Mouse (Mus musculus): Measurements from ENCODE around the gene Ube2a. TPM values are rescaled to one million over a fixed set of nuclear protein-coding genes. Genes with fewer than 3 reads are reported as not detected.

Gene Ube2a
- polyA plus RNA-seq, 1 experiment from 2014 or later: 105 TPM

DNA sequence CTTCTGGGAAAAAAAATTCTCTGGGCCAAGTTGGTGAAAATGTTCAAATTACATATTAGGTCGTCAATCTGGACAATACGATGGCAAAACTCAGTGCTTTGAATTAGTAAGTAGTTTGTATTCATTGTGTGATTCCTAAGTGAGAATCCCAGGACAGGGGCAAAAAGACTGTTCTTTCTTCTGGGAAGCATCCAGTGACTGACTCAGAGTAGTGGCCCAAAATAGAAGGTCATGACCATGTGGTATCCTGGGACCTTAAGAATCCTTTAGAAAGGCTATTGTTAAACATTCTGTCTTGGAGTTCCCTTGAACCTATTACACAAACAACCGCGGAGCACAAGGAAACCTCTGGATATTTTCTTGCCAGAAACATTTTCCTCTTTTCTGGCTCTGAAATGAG is 47.6 kb downstream of the Ube2a start:
- Histone ChIP-seq H3K4me1 (ENCODE audit: control insufficient read depth, insufficient read depth, low read length) (no peaks in the 10 kb centered on the region), H3K9ac (ENCODE audit: low read length) (no peak overlapping the region), H3K4me3 (replicated peaks; ENCODE audit: low read length) (no peak overlapping the region), H3K36me3 (ENCODE audit: control insufficient read depth, insufficient read depth, low read length) (no peaks in the 10 kb centered on the region), H3K27me3 (ENCODE audit: control insufficient read depth, insufficient read depth, low read length) (no peaks in the 10 kb centered on the region), H3K27ac (ENCODE audit: low read length) (no peak overlapping the region), H3K4me2 (ENCODE audit: low read depth, low read length) (no peak overlapping the region), H3K9me3 (replicated peaks; ENCODE audit: control insufficient read depth, low read length) (no peaks in the 10 kb centered on the region)
- WGBS: 85% methylated on average over 4 of the region's 4 CpGs
- no peak for ATAC-seq (ENCODE audit: insufficient read depth, low FRiP score)

- no peak for ATAC-seq (ENCODE audit: insufficient read depth, low FRiP score)
- Histone ChIP-seq H3K4me3 (replicated peaks; ENCODE audit: low read length) (no peak overlapping the region), H3K4me2 (ENCODE audit: low read depth, low read length) (no peak overlapping the region), H3K27ac (ENCODE audit: low read length) (no peak overlapping the region), H3K36me3 (ENCODE audit: control insufficient read depth, insufficient read depth, low read length) (no peaks in the 10 kb centered on the region), H3K9ac (ENCODE audit: low read length) (no peak overlapping the region), H3K27me3 (ENCODE audit: control insufficient read depth, insufficient read depth, low read length) (no peaks in the 10 kb centered on the region), H3K4me1 (ENCODE audit: control insufficient read depth, insufficient read depth, low read length) (no peaks in the 10 kb centered on the region), H3K9me3 (replicated peaks; ENCODE audit: control insufficient read depth, low read length) (no peaks in the 10 kb centered on the region)
- 72% methylated on average over 4 of the region's 4 CpGs for WGBS
Measured at GRCm38 (mm10) chrX:36928791-36929190, 55.1 kb downstream of the Ube2a start.

- Histone ChIP-seq H3K4me2 (ENCODE audit: low read depth, low read length) (no peak overlapping the region), H3K27ac (ENCODE audit: low read length) (no peak overlapping the region), H3K36me3 (ENCODE audit: control insufficient read depth, insufficient read depth, low read length) (no peaks in the 10 kb centered on the region), H3K4me3 (replicated peaks; ENCODE audit: low read length) (no peak overlapping the region), H3K9me3 (replicated peaks; ENCODE audit: control insufficient read depth, low read length) (no peaks in the 10 kb centered on the region), H3K9ac (ENCODE audit: low read length) (no peak overlapping the region), H3K27me3 (ENCODE audit: control insufficient read depth, insufficient read depth, low read length) (no peaks in the 10 kb centered on the region), H3K4me1 (ENCODE audit: control insufficient read depth, insufficient read depth, low read length) (no peaks in the 10 kb centered on the region)
- no peak for ATAC-seq (ENCODE audit: insufficient read depth, low FRiP score)
- WGBS: 68% methylated on average over 4 of the region's 4 CpGs
Measured at GRCm38 (mm10) chrX:36929694-36930093, 56.0 kb downstream of the Ube2a start.

GRCm38 (mm10) chrX:36930574-36930973 is 56.9 kb downstream of the Ube2a start:
- H3K4me3 ChIP-seq (replicated peaks; ENCODE audit: low read length): no peak overlapping the region
- H3K27me3 ChIP-seq (ENCODE audit: control insufficient read depth, insufficient read depth, low read length): no peaks in the 10 kb centered on the region
- H3K9ac ChIP-seq (ENCODE audit: low read length): no peak overlapping the region
- H3K9me3 ChIP-seq (replicated peaks; ENCODE audit: control insufficient read depth, low read length): no peaks in the 10 kb centered on the region
- H3K36me3 ChIP-seq (ENCODE audit: control insufficient read depth, insufficient read depth, low read length): no peaks in the 10 kb centered on the region
- no peak overlapping the region for H3K27ac ChIP-seq (ENCODE audit: low read length)
- 43% methylated on average over 1 of the region's 1 CpGs for WGBS
- ATAC-seq (ENCODE audit: insufficient read depth, low FRiP score): no peak
- H3K4me2 ChIP-seq (ENCODE audit: low read depth, low read length): no peak overlapping the region
- no peaks in the 10 kb centered on the region for H3K4me1 ChIP-seq (ENCODE audit: control insufficient read depth, insufficient read depth, low read length)

Other genes with a start within 250 kb of the Ube2a start
- 1.6 and 1.8 TPM in 2 replicates for gene Akap17b, start 228.5 kb upstream of the Ube2a start, polyA plus RNA-seq (2015; fragmentation: Nextera tagmentation; extraction: Ambion mirVana)
- gene Slc25a43, start 130.2 kb upstream of the Ube2a start, polyA plus RNA-seq (2015; fragmentation: Nextera tagmentation; extraction: Ambion mirVana): 1.6 and 1.8 TPM in 2 replicates
- gene Slc25a5, start 78.2 kb upstream of the Ube2a start, polyA plus RNA-seq (2015; fragmentation: Nextera tagmentation; extraction: Ambion mirVana): 691 and 733 TPM in 2 replicates
- gene C330007P06Rik, start 211 bp downstream of the Ube2a start, polyA plus RNA-seq (2015; fragmentation: Nextera tagmentation; extraction: Ambion mirVana): 30.3 and 31.3 TPM in 2 replicates
- gene Nkrf, start 29.0 kb downstream of the Ube2a start, polyA plus RNA-seq (2015; fragmentation: Nextera tagmentation; extraction: Ambion mirVana): 1.2 and 1.3 TPM in 2 replicates
- gene Sept6, start 117.9 kb downstream of the Ube2a start, polyA plus RNA-seq (2015; fragmentation: Nextera tagmentation; extraction: Ambion mirVana): 15.0 and 15.6 TPM in 2 replicates
- not detected in 2 replicates for gene Sowahd, start 174.9 kb downstream of the Ube2a start, polyA plus RNA-seq (2015; fragmentation: Nextera tagmentation; extraction: Ambion mirVana)
- 438 and 576 TPM in 2 replicates for gene Rpl39, start 211.5 kb downstream of the Ube2a start, polyA plus RNA-seq (2015; fragmentation: Nextera tagmentation; extraction: Ambion mirVana)
- 15.4 and 19.4 TPM in 2 replicates for gene Upf3b, start 236.4 kb downstream of the Ube2a start, polyA plus RNA-seq (2015; fragmentation: Nextera tagmentation; extraction: Ambion mirVana)